Mouse (Mus musculus) macrophage (primary cell): ENCODE results near the gene Msi2. TPM values are rescaled to one million over a fixed set of nuclear protein-coding genes. Genes with fewer than 3 reads are reported as not detected.

Experiments used
- H3K27ac ChIP-seq: fragments of 350-480 bp; formaldehyde crosslinking; 2 replicates; pipeline ENCODE4 v1.9.0; 2021
- H3K36me3 ChIP-seq: fragments of 350-480 bp; formaldehyde crosslinking; 2 replicates; pipeline ENCODE4 v1.9.0; 2021; ENCODE audit errors: inconsistent target
- H3K4me3 ChIP-seq: fragments of 350-480 bp; formaldehyde crosslinking; 2 replicates; pipeline ENCODE4 v1.9.0; 2021; ENCODE audit errors: inconsistent target
- H3K79me2 ChIP-seq: fragments of 350-480 bp; formaldehyde crosslinking; 2 replicates; pipeline ENCODE4 v1.9.0; 2021; ENCODE audit errors: inconsistent target
- WGBS: methylation state at CpG from one replicate; pipeline ENCODE4 v1.1.7; 2026; ENCODE audit warnings: inconsistent platforms; ENCODE audit not compliant: missing documents; 5-methylcytosine and 5-hydroxymethylcytosine counted together
- polyA plus RNA-seq: library from polyadenylated mRNA; stranded (reverse); fragments of 250-400 nt; gene quantifications from 3 replicates; pipeline ENCODE4 v1.2.4, GENCODE M21; 2018; ENCODE audit warnings: inconsistent platforms
- total RNA-seq, 78 experiments: library from RNA; depleted of rRNA; stranded (reverse); fragments of 250-400 nt; gene quantifications; 1 replicate in 9 of 78; 2 replicates in 24 of 78; 3 replicates in 43 of 78; 4 replicates in 2 of 78; pipeline ENCODE4 v1.2.4; 2018; ENCODE audit warnings: inconsistent platforms in 56 of 78

The Msi2 gene
- total RNA-seq (2018; cell fraction: chromatin; rRNA removed), result 10 to 100 TPM; 26.7 to 67.4 (median 43.9) TPM
- 10 to 100 TPM in 3 of 26 experiments, 1 to 10 TPM in 23; 7.5 to 10.2 (median 8.7) TPM for total RNA-seq (2018; cell fraction: cytosol; rRNA removed)
- total RNA-seq (2018; cell fraction: nucleus; rRNA removed), result 10 to 100 TPM; 10.4 to 52.9 (median 24.6) TPM
- polyA plus RNA-seq, result 4.8 to 5.2 TPM (median 5.1 TPM) in 3 replicates

DNA sequence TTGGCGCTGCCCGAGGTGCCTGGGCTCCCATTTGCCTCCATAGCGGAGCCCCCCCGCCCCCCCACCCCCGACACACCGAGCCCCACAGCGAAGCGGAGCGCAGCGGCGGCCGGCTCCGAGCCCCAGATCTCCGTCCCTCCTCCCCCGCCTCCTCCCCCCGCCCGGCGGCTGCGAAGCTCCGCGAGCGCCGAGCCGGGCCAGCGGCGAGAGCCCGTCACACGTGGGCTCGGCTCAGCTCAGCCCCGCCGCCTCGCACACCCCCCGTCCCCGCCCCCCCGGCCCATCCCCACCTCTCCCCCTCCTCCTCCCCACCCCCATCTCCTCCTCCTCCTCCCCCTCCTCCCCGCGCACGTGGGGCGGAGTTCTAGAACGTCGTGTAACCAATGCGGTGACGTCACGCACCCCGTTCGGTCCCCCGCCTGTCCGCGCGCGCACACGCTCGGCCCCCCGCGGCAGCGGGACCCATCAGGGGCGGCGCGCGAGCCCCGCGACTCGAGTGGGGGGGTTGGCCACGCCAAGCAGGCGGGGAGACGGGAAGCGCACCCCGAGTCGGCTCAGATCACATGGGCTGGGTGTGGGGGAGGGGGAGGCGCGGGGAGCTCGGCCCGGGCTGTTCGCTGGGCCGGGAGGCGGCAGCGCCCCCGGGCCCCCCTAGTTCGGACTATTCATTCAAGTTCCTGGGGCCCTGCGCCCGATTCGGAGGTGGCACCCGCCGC lies at the start of gene Msi2:
Gene Msi2, minus strand, starts transcription at position 464 of the 716 bp plus-strand sequence.
- WGBS, result 2% methylated on average over 65 of the region's 84 CpGs

DNA sequence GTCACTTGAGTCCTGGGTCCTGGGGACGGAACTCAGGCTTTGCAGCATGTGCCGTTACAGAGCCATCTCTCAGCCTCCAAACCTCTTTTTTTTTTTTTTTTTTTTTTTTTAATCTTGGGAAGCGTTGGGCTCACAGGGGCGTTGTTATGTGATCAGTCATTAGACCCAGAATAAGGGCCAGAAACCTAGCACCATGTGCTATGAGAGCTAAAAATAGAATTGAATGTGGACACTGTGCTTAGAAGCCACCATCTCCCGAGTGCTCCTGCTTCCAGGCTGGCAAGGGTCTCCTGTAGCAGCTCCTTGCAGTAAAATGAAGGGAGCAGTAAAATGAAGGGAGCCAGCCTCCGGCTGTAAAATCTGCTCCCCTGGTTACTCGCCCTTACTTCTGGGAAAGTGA lies 47.3 kb upstream of the Msi2 start:
- Histone ChIP-seq H3K36me3 (no peaks in the 10 kb centered on the region), H3K79me2 (no peaks in the 10 kb centered on the region), H3K4me3 (no peak overlapping the region), H3K27ac (no peak overlapping the region)
- WGBS, result 76% methylated on average over 6 of the region's 7 CpGs

More for the DNA sequence above, at the start of gene Msi2:
- H3K79me2 ChIP-seq, result no peaks in the 10 kb centered on the region
- H3K4me3 ChIP-seq, result peak within 1 kb of the TSS; percentile 52
- H3K27ac ChIP-seq, result no peak within 1 kb of the TSS
- no peaks in the 10 kb centered on the region for H3K36me3 ChIP-seq

DNA sequence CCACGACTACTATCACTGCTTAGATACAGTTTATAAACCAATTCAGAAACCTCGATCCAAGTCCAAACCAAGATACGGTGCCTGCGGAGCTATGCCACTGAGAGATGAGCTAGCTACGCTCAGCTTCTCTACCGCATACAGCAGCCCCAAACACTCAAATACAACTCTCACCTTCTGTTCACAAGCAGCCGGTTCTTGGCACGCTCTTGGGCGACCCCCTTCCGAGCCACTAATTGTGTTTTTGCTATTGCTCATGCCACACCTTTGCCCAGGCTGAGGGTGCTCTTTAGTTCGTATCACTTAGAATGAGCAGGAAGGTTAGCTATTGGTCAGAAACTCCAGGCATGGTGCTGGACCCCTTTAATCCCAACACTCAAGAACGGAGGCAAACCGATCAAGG lies 45.1 kb upstream of the Msi2 start:
- Histone ChIP-seq H3K4me3 (no peak overlapping the region), H3K27ac (no peak overlapping the region), H3K36me3 (no peaks in the 10 kb centered on the region), H3K79me2 (no peaks in the 10 kb centered on the region)
- WGBS, result 94% methylated on average over 13 of the region's 13 CpGs

DNA sequence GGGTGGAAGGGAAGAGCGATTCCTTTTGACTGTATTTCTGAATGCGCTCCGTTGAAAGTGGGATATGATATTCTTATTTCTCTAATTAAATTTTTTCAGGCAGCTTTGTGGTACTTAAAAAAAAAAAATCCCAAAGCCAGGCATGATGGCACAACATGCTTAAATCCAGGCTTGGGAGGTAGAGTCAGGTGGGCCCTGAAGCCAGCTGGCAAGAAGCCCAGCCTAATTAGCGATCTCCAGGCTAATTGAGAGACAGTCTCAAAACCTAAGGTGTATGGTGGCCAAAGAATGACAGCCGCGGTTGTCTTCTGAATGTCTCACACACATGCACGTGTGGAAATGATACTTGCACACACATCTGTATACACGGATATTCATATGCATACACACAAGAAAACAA lies 41.2 kb upstream of the Msi2 start:
- H3K4me3 ChIP-seq, result no peak overlapping the region
- H3K79me2 ChIP-seq, result no peaks in the 10 kb centered on the region
- no peak overlapping the region for H3K27ac ChIP-seq
- no peaks in the 10 kb centered on the region for H3K36me3 ChIP-seq
- 96% methylated on average over 8 of the region's 8 CpGs for WGBS

DNA sequence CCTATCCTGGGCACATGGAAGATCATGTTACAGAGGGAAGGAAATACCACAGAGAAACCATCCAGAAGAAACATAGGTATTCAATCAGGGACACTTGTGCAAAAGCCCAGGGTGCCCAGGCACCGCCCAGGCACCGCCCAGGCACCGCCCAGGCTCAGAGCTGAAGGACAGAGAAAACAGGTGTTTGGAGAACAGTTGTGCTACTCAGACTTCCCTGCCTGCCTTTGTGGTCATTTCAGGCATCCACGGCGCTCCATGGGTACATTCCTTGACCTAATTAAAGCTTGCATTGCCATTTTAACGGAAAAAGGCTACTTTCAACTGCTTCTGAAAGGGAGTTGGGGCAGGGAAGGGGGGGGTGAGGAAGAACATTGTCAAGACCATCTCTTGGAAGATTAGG lies 40.1 kb upstream of the Msi2 start:
- Histone ChIP-seq H3K4me3 (no peak overlapping the region), H3K79me2 (no peaks in the 10 kb centered on the region), H3K36me3 (no peaks in the 10 kb centered on the region), H3K27ac (no peak overlapping the region)
- WGBS, result 85% methylated on average over 6 of the region's 6 CpGs

DNA sequence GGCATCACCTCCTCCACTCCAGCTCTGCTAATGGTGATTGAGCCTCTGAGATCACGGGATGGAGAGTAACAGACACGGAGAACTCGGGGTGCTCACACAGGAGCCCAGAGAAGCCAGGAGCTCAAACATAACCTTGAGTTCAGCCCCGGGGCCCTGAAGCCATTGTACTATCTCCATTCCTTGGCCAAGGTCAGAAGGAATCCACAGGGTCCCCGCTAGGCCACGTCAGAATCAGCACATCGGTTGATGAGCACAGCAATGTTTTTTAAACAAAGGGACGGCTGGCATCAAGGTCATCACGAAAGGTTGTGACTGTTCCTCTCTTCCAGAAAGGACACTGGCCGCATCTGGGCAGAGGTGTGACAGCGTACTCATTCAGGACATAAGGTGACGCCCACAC lies 27.0 kb upstream of the Msi2 start:
- 91% methylated on average over 12 of the region's 12 CpGs for WGBS
- H3K4me3 ChIP-seq, result no peak overlapping the region
- H3K79me2 ChIP-seq, result no peaks in the 10 kb centered on the region
- no peaks in the 10 kb centered on the region for H3K36me3 ChIP-seq
- H3K27ac ChIP-seq, result no peak overlapping the region

DNA sequence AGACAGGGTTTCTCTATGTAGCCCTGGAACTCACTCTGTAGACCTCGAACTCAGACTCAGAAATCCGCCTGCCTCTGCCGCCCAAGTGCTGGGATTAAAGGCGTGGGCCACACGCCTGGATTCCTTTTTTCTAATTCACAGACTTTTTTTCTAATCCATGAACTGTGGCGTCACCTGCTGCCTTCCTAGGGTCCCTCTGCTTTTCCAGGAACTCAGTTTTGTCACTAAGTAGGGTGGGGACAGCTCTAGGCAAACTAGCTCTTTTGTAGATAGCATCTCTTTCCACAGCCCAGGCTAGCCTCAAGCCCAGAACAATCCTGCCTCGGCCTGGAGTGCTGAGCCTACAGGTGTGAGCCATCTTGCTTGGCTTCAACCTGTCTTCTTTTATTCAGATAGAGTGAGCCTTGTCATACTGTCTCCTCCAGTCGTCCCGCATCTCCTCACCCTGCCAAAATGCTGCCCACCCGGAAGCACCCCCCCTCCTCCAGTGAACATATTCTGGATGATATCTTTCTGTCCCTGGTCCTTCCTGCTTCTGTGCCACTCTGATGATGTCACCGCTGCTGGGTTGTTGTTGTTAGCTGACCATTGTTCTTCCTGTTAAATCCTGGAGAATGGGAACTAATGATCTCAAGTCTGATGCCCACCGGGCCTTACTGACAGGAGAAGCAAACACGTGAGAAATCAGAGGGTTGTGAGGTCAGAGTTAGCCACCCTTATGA lies 21.4 kb upstream of the Msi2 start:
- Histone ChIP-seq H3K36me3 (no peaks in the 10 kb centered on the region), H3K79me2 (no peaks in the 10 kb centered on the region), H3K27ac (no peak overlapping the region), H3K4me3 (no peak overlapping the region)
- WGBS, result 79% methylated on average over 13 of the region's 13 CpGs

GRCm38 (mm10) chr11:88729363-88729762 lies 11.1 kb upstream of the Msi2 start:
- 78% methylated on average over 5 of the region's 5 CpGs for WGBS
- H3K4me3 ChIP-seq, result no peak overlapping the region
- no peaks in the 10 kb centered on the region for H3K36me3 ChIP-seq
- no peak overlapping the region for H3K27ac ChIP-seq
- H3K79me2 ChIP-seq, result no peaks in the 10 kb centered on the region

GRCm38 (mm10) chr11:88728508-88728890 lies 10.2 kb upstream of the Msi2 start:
- H3K27ac ChIP-seq, result no peak overlapping the region
- no peaks in the 10 kb centered on the region for H3K36me3 ChIP-seq
- WGBS, result 0% methylated on average over 5 of the region's 6 CpGs
- H3K4me3 ChIP-seq, result no peak overlapping the region
- no peaks in the 10 kb centered on the region for H3K79me2 ChIP-seq

DNA sequence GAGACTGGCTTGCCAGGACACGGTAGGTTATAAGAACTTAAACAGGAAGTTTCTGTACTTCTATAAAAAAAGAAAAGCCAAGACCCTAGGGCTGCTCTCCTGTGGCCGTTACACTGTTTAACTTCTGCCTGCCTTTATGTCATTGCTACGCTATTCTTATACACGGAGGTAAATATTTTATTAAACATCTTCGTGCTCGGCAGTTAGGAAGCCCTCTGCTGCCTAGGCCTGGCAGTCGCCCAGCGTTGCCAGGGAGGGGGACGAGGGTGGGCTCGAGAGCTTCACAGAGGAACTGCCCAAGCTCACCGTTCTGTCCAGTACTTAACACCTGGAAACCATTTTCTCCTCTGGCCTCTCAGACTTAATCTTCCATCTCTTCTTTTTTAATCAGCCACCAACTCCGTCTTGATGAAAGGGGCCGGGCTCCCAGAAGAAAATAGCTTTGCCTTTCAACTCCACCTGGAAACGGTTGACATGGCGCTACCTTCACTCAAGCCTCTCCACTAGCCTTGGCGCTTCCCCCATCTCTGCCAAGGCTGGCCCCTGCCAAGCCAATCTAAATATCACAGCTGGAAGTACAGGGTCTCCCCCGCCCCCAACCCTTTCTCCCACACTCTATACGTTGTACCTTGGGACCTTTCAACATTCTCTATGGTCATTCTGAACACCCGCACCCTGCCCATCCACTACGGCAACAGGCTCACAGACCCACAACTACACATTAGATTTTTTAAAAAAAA lies 9.6 kb upstream of the Msi2 start:
- WGBS, result 38% methylated on average over 20 of the region's 20 CpGs
- Histone ChIP-seq H3K36me3 (no peaks in the 10 kb centered on the region), H3K27ac (no peak overlapping the region), H3K4me3 (no peak overlapping the region), H3K79me2 (no peaks in the 10 kb centered on the region)

- H3K36me3 ChIP-seq, result no peaks in the 10 kb centered on the region
- H3K4me3 ChIP-seq, result no peak overlapping the region
- no peak overlapping the region for H3K27ac ChIP-seq
- 91% methylated on average over 10 of the region's 10 CpGs for WGBS
- H3K79me2 ChIP-seq, result no peaks in the 10 kb centered on the region
Observed at GRCm38 (mm10) chr11:88721144-88721636, 2.9 kb upstream of the Msi2 start.

DNA sequence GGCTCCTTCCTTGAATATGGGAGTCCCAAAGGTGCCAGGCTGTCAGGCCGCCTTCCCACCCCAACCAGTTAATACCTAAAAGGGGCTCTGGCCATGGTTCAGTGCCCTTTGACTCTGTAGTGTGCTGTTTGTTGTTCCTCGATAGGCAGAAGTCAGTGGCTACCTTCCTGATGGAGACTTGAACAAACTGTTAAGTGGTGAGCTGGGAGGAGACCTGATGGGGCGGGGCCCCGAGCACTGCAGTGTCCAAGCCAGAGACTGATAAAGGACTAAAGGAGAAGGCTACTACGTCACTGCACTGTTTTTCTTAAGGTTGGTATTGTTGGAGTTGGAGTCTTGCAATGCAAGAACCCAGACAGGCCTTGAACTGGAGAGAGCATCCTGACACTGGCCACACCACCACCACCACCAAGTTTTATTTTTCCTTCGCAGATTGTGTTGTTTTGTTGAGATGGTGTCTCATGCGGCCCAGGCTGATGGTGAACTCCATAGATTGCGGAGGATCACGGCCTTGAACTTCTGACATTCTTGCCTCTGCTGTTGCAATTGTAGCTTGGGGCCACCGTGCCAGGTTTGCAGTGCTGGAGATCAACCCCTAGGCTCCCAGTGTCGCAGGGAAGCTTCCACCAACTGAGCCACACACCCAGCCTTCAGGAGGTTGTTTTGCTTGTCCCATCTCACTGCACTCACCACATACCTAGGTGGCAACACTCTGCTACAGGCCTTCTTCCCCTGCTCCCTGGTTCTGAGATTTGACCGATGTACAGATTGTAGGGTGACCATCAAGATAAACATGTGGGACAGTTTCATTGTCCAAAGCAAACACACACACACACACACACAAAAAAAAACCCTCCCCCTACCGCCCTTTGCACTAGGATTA lies 2.2 kb upstream of the Msi2 start:
- no peaks in the 10 kb centered on the region for H3K36me3 ChIP-seq
- WGBS, result 91% methylated on average over 13 of the region's 13 CpGs

GRCm38 (mm10) chr11:88719601-88720000 lies 1.3 kb upstream of the Msi2 start:
- no peaks in the 10 kb centered on the region for H3K79me2 ChIP-seq
- 80% methylated on average over 3 of the region's 3 CpGs for WGBS

More for the DNA sequence above, 2.2 kb upstream of the Msi2 start:
- Histone ChIP-seq H3K4me3 (no peak overlapping the region), H3K79me2 (no peaks in the 10 kb centered on the region), H3K27ac (no peak overlapping the region)

More at GRCm38 (mm10) chr11:88719601-88720000, 1.3 kb upstream of the Msi2 start:
- Histone ChIP-seq H3K36me3 (no peaks in the 10 kb centered on the region), H3K27ac (no peak overlapping the region), H3K4me3 (no peak overlapping the region)
